Mouse (Mus musculus) kidney, adult 2 months (tissue): ENCODE data around the gene Plppr2. TPM values are rescaled to one million over a fixed set of nuclear protein-coding genes. Genes with fewer than 3 reads are reported as not detected.

Experiments
- DNase-seq: peaks from one replicate; pipeline ENCODE4 v3.0.0; 2021
- H3K27ac ChIP-seq: fragments of 200-500 bp; 2 replicates; pipeline ENCODE4 v1.5.1; 2012; ENCODE audit warnings: low read depth, low read length, control low read depth, inconsistent platforms; ENCODE audit not compliant: insufficient read depth
- H3K27me3 ChIP-seq: fragments of 200-500 bp; replicated peaks from 2 replicates; pipeline ENCODE4 v1.6.1; 2012; ENCODE audit warnings: mild to moderate bottlenecking, moderate library complexity, low read length, inconsistent platforms; ENCODE audit not compliant: control insufficient read depth, insufficient read depth
- H3K36me3 ChIP-seq: fragments of 200-500 bp; 2 replicates; pipeline ENCODE4 v1.6.1; 2012; ENCODE audit warnings: mild to moderate bottlenecking, moderate library complexity, low read length, inconsistent platforms; ENCODE audit not compliant: control insufficient read depth, insufficient read depth
- H3K4me1 ChIP-seq: fragments of 200-500 bp; 2 replicates; pipeline ENCODE4 v1.6.1; 2011; ENCODE audit warnings: low read length; ENCODE audit not compliant: control insufficient read depth, insufficient read depth
- H3K4me3 ChIP-seq: fragments of 200-500 bp; 2 replicates; pipeline ENCODE4 v1.5.1; 2011; ENCODE audit warnings: mild to moderate bottlenecking, low read depth, low read length, control low read depth; ENCODE audit not compliant: insufficient read depth
- CTCF ChIP-seq: fragments of 200-500 bp; conservative IDR thresholded peaks from 2 replicates; pipeline ENCODE4 v1.5.1; 2011; ENCODE audit warnings: low read depth, mild to moderate bottlenecking, control low read depth, low read length, moderate library complexity, mixed read lengths; ENCODE audit not compliant: insufficient read depth, insufficient read length
- POLR2A ChIP-seq: fragments of 200-500 bp; IDR thresholded peaks from one replicate; pipeline ENCODE4 v1.6.1; 2011; ENCODE audit warnings: low read depth, low read length, control low read depth
- WGBS: fragments of 180-500 bp; shearing (Covaris S2); methylation state at CpG from one replicate; pipeline ENCODE4 v1.1.7; 2018; 5-methylcytosine and 5-hydroxymethylcytosine counted together
- polyA plus RNA-seq: library from polyadenylated mRNA; depleted of rRNA; stranded (reverse); fragments of >200 nt; gene quantifications from 2 replicates; pipeline ENCODE4 v1.2.3, GENCODE M21; 2012

Gene Plppr2
- polyA plus RNA-seq, 1 experiment: 6.0 TPM

DNA sequence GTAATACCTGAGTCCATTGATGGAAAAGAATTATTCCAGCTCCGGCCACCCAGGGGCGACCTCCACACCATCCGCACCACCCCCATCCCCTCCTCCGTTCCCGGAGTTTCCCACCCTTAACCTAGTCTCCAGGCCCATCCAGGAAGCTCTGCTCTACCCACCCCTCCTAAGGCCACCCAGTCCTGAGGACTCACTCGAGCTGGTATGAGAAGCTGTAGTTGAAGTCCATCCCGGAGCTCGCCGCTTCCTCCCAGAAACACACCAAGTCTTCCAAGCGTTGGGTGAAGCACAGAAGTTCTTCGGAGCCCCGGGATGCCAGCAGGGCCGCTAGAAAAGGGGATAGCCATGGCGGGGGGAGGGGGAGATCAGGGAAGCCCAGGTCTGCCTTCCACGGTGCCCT, 25.2 kb downstream of the Plppr2 start:
- H3K36me3 ChIP-seq: no peaks in the 10 kb centered on the region
- no peak for DNase-seq
- peak overlapping the region; percentile 13; the same call in 1 of the 2 replicates for H3K27ac ChIP-seq
- peaks cover 4% of the 10 kb centered on the region for H3K4me1 ChIP-seq
- H3K4me3 ChIP-seq: peak overlapping the region; percentile 42
- no peaks in the 10 kb centered on the region for H3K27me3 ChIP-seq
- TF ChIP-seq CTCF (no peak), POLR2A (no peak)
- WGBS: under 1% methylated on average over 15 of the region's 15 CpGs

DNA sequence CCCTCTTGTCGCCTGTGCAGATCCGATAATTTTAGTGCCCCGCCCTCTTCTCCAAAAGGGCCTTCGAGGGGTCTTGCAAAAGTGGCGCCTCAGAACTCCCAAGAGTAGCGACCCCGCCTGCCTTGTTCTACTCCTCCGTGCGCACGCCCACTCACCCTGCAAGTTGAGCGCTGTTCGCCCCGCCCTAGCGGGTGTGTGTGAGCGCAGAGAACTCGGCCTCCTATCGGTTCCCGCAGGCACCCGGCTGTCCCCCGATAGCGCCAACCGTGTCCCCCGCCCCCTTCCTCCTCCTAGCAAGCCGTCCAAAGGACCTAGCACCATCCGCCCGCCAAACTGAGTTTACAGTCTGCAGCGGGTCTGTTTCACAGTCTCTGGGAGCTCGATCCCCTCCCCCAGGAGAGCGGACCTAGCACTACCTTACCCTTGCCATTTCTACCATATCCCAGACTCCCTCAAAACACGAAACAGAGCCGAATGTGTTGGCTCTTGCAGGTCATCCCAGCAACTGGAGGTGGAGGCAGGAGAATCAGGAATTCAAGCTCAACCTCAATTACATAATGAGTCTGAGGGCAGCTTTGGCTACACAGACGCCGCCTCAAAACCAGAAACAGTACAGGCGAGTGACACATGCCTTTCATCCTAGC, 25.7 kb downstream of the Plppr2 start:
- H3K4me3 ChIP-seq: peak overlapping the region; percentile 42
- H3K4me1 ChIP-seq: peaks cover 4% of the 10 kb centered on the region
- WGBS: 6% methylated on average over 34 of the region's 34 CpGs
- DNase-seq: peak; percentile 68
- TF ChIP-seq CTCF (0 out of 2 replicates have a peak, but pooled peaks have one; percentile 11), POLR2A (no peak)
- H3K36me3 ChIP-seq: no peaks in the 10 kb centered on the region
- H3K27ac ChIP-seq: peak overlapping the region; percentile 2; the same call in 1 of the 2 replicates
- no peaks in the 10 kb centered on the region for H3K27me3 ChIP-seq

DNA sequence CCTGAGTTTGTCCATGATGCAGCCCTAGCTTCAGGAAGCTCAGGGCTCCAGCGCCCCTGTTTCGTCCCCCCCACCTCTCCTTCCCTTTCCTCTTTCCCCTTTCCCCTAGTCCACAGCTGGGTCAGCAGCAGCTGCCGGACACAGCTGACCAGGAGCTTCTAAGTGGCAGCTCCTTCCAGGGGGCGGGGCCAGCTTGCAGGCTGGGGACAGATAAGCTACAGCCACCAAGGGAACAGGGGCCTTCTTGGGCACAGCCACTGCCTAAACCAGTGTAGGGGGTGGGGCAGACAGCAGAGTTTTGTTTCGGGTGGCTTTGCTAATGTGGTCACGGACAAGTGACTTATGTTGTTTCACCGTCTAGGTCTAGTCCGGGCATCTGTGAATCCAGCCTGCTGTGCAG, 26.6 kb downstream of the Plppr2 start, which contains the start of gene Epor:
Gene Epor (minus strand): TSS at position 90 of the 400 bp plus-strand sequence.
- Histone ChIP-seq H3K36me3 (no peaks in the 10 kb centered on the region), H3K27ac (peak within 1 kb of the TSS; percentile 2; the same call in 1 of the 2 replicates), H3K4me1 (peaks cover 4% of the 10 kb centered on the region), H3K27me3 (no peaks in the 10 kb centered on the region), H3K4me3 (peak within 1 kb of the TSS; percentile 42)
- 17% methylated on average over 8 of the region's 8 CpGs for whole genome bisulfite sequencing
- no peak for TF ChIP-seq POLR2A
- no peak for TF ChIP-seq CTCF
- DNase-seq: peak; percentile 55

DNA sequence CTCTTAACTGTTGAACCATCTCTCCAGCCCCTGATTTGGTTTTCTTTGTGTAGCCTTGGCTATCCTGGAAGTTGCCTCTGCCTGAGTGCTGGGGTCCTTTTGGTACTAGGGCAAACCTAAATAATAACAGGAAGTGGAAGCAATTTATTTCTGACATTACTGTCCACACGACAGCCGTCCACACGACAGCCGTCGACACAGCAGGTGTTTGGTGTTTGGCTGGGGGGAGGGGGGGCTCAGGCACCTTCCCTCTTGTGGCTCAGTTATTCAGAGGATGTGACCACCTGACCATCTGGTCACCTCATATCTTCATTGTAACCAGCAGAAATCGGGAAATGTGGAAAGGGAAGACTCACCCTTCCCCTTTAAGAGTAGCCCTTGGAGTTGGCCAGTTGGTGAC, 32.0 kb downstream of the Plppr2 start:
- TF ChIP-seq POLR2A (no peak), CTCF (no peak)
- H3K36me3 ChIP-seq: no peaks in the 10 kb centered on the region; the same call in none of the 2 replicates
- H3K4me1 ChIP-seq: no peaks in the 10 kb centered on the region
- 35% methylated on average over 6 of the region's 6 CpGs for WGBS
- no peak for DNase-seq
- no peaks in the 10 kb centered on the region for H3K27me3 ChIP-seq
- no peak overlapping the region for H3K27ac ChIP-seq
- no peak overlapping the region for H3K4me3 ChIP-seq

DNA sequence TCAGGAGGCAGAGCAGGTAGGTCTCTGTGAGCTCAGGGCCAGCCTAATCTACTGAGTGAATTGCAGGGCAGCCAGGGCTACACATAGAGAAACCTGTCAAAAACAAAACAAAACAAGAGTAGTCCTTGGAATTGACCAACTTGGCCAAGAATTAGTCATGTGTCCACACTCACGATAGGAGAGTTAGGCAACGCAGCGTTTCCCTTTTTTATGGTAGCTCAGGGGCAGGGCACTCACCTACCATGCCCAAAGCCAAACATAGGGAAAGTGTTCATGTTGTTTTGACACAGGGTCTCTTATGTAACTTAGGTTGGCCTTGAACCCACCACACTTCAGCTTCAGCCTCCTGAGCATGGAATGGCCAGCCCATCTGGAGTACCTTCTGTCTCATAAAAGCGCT, 32.5 kb downstream of the Plppr2 start:
- no peaks in the 10 kb centered on the region for H3K27me3 ChIP-seq
- H3K4me3 ChIP-seq: no peak overlapping the region
- 89% methylated on average over 4 of the region's 4 CpGs for WGBS
- no peaks in the 10 kb centered on the region; the same call in none of the 2 replicates for H3K36me3 ChIP-seq
- no peaks in the 10 kb centered on the region for H3K4me1 ChIP-seq
- TF ChIP-seq CTCF: no peak
- no peak for TF ChIP-seq POLR2A
- no peak for DNase-seq
- no peak overlapping the region for H3K27ac ChIP-seq

DNA sequence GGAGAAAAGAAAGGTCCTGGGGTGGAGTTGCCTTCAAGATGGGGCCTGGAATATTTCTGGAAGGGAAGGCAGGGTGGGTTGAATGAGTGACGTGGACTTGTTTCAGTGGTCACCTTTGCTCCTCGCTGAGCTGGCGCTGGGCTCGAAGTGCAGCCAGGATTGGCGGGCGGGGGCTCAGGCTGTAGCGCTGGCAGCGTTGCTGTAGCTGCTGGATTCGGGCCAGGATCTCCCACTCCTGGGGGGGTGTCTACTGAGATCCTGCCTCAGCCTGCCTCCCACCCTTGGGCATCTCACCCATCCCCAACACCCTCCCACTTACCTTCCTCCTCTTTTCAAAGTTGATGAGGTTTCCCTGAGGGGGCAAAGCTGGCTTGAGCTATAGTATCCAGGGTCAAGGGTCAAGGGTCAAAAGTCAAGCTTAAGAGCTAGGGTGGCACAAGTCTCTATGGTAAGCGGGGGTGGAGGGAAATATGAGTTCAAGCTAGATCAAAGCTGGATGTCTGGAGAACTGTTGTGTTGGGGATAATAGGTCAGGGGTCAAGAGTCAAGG, 39.9 kb downstream of the Plppr2 start:
- TF ChIP-seq POLR2A (no peak), CTCF (no peak)
- H3K4me1 ChIP-seq: no peaks in the 10 kb centered on the region
- no peak overlapping the region for H3K27ac ChIP-seq
- H3K27me3 ChIP-seq: no peaks in the 10 kb centered on the region
- 73% methylated on average over 10 of the region's 10 CpGs for WGBS
- no peak overlapping the region for H3K4me3 ChIP-seq
- DNase-seq: no peak
- H3K36me3 ChIP-seq: peaks cover 5% of the 10 kb centered on the region

DNA sequence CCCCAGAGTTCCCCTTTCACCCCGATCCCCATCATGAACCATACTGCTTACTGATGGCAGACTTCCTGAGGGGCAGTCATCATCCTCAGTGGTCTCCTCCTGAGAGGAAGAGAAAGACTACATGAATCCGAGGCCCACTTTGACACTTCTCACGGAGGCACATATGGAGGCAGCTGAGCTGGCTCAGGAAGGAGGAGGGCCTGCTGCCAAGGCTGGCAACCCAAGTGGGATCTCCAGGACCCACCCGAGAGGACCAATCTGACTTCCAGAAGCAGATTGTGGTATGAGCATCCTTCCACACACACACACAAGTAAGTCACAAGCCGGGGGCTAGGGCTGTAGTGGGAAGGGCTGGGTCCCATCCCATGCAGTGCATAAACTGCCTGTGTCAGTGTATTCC, 40.5 kb downstream of the Plppr2 start:
- Histone ChIP-seq H3K27me3 (no peaks in the 10 kb centered on the region), H3K4me3 (no peak overlapping the region), H3K4me1 (no peaks in the 10 kb centered on the region), H3K27ac (no peak overlapping the region), H3K36me3 (peaks cover 6% of the 10 kb centered on the region)
- WGBS: 81% methylated on average over 5 of the region's 5 CpGs
- TF ChIP-seq CTCF: no peak
- TF ChIP-seq POLR2A: no peak
- no peak for DNase-seq
